Mouse (Mus musculus) myocyte (in vitro differentiated cells): ENCODE data around the gene Eaf2.

Experiments used
- MAX ChIP-seq: IDR thresholded peaks from one replicate; pipeline ENCODE4 v1.6.1; 2011; ENCODE audit warnings: low read depth, mild to moderate bottlenecking, control low read depth
- POLR2A ChIP-seq: IDR thresholded peaks from one replicate; pipeline ENCODE4 v1.6.1; 2011; ENCODE audit warnings: low read depth, mild to moderate bottlenecking, control low read depth, moderate library complexity; ENCODE audit not compliant: insufficient read length
- REST ChIP-seq: IDR thresholded peaks from one replicate; pipeline ENCODE4 v1.6.1; 2011; ENCODE audit warnings: mild to moderate bottlenecking, control low read depth, moderate library complexity; ENCODE audit not compliant: insufficient read depth, insufficient read length
- SRF ChIP-seq: IDR thresholded peaks from one replicate; pipeline ENCODE4 v1.6.1; 2011; ENCODE audit warnings: low read depth; ENCODE audit not compliant: control insufficient read depth, insufficient read length
- TCF12 ChIP-seq: IDR thresholded peaks from one replicate; pipeline ENCODE4 v1.6.1; 2011; ENCODE audit warnings: mild to moderate bottlenecking, control low read depth; ENCODE audit not compliant: poor library complexity, insufficient read depth, severe bottlenecking

DNA sequence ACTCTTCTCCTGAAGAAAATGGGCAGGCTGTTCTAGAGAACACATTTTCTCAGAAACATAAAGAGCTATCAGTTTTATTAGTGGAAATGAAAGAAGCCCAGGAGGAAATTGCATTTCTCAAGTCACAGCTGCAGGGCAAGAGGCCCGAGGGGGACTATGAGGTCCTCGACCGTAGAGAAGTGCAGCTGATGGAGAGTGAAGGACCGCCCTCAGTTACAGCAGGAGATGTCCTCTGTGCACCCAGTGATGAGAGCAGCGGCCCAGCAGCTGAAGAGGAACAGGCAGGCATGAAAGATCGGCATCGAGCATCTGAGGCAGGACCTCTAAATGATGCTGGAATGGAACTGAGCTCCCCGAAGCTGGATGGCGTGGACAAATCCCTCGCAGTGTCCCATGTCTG, 37.1 kb upstream of the Eaf2 start:
- TF ChIP-seq POLR2A: no peak
- TF ChIP-seq REST: no peak
- no peak for TF ChIP-seq TCF12
- TF ChIP-seq MAX: no peak
- no peak for TF ChIP-seq SRF
